Mouse (Mus musculus) hindbrain, embryonic 13.5 days (tissue): ENCODE measurements around the gene Mlf1. TPM values are rescaled to one million over a fixed set of nuclear protein-coding genes. Genes with fewer than 3 reads are reported as not detected.

Experiments
- ATAC-seq: fragments of 200-750 bp; cut with Nextera tagmentation; 2 replicates; pipeline ENCODE4 v1.8.0; 2017; ENCODE audit warnings: moderate TSS enrichment; ENCODE audit not compliant: low FRiP score
- H3K27ac ChIP-seq: fragments of 300-500 bp; sonication (generic); 2 replicates; pipeline ENCODE4 v1.5.1; 2015; ENCODE audit warnings: inconsistent platforms, mild to moderate bottlenecking, moderate library complexity
- H3K27me3 ChIP-seq: fragments of 300-500 bp; sonication (generic); 2 replicates; pipeline ENCODE4 v1.6.1; 2015; ENCODE audit warnings: mild to moderate bottlenecking, inconsistent platforms
- H3K36me3 ChIP-seq: fragments of 300-500 bp; sonication (generic); 2 replicates; pipeline ENCODE4 v1.6.1; 2015; ENCODE audit warnings: mild to moderate bottlenecking, inconsistent platforms
- H3K4me1 ChIP-seq: fragments of 300-500 bp; sonication (generic); replicated peaks from 2 replicates; pipeline ENCODE4 v1.6.1; 2015; ENCODE audit warnings: inconsistent platforms
- H3K4me2 ChIP-seq: fragments of 300-500 bp; sonication (generic); 2 replicates; pipeline ENCODE4 v1.6.1; 2015; ENCODE audit warnings: inconsistent platforms, mild to moderate bottlenecking, moderate library complexity
- H3K4me3 ChIP-seq: fragments of 300-500 bp; sonication (generic); 2 replicates; pipeline ENCODE4 v1.5.1; 2015; ENCODE audit warnings: mild to moderate bottlenecking, inconsistent platforms
- H3K9ac ChIP-seq: fragments of 300-500 bp; sonication (generic); 2 replicates; pipeline ENCODE4 v1.6.1; 2015; ENCODE audit warnings: mild to moderate bottlenecking, inconsistent platforms
- H3K9me3 ChIP-seq: fragments of 300-500 bp; sonication (generic); 2 replicates; pipeline ENCODE4 v1.6.1; 2016; ENCODE audit warnings: inconsistent platforms
- WGBS: fragments of 180-500 bp; shearing (Covaris S2); methylation state at CpG from one replicate; pipeline ENCODE4 v1.1.7; 2015; 5-methylcytosine and 5-hydroxymethylcytosine counted together
- polyA plus RNA-seq: library from polyadenylated mRNA; unstranded; fragments of >200 nt; fragmentation: Nextera tagmentation; extraction: Ambion mirVana; gene quantifications from 2 replicates; pipeline ENCODE4 v1.2.1, GENCODE M21; 2015

The Mlf1 gene
- polyA plus RNA-seq = 33.1 and 42.8 TPM in 2 replicates

- no peaks in the 10 kb centered on the region for H3K9me3 ChIP-seq
- H3K36me3 ChIP-seq = no peaks in the 10 kb centered on the region
- peak within 1 kb of the TSS; percentile 55 for H3K4me3 ChIP-seq
- H3K4me1 ChIP-seq = peaks cover 4% of the 10 kb centered on the region
- under 1% methylated on average over 35 of the region's 35 CpGs for WGBS
- peak within 1 kb of the TSS; percentile 78 for H3K4me2 ChIP-seq
- peak within 1 kb of the TSS; percentile 77 for H3K9ac ChIP-seq
- H3K27ac ChIP-seq = no peak within 1 kb of the TSS
- peaks cover 27% of the 10 kb centered on the region for H3K27me3 ChIP-seq
- peak; percentile 99 for ATAC-seq
Observed at GRCm38 (mm10) chr3:67373872-67374271, at the start of gene Mlf1. Mlf1 (plus strand) TSS chr3:67374097.

- no peaks in the 10 kb centered on the region for H3K36me3 ChIP-seq
- no peak overlapping the region for H3K4me2 ChIP-seq
- no peak for ATAC-seq
- H3K9ac ChIP-seq = no peak overlapping the region
- no peak overlapping the region for H3K27ac ChIP-seq
- H3K4me3 ChIP-seq = no peak overlapping the region
- peaks cover 10% of the 10 kb centered on the region for H3K4me1 ChIP-seq
- 69% methylated on average over 3 of the region's 3 CpGs for WGBS
- H3K27me3 ChIP-seq = no peaks in the 10 kb centered on the region
- no peaks in the 10 kb centered on the region for H3K9me3 ChIP-seq
Observed at GRCm38 (mm10) chr3:67339558-67339957, 34.3 kb upstream of the Mlf1 start.

DNA sequence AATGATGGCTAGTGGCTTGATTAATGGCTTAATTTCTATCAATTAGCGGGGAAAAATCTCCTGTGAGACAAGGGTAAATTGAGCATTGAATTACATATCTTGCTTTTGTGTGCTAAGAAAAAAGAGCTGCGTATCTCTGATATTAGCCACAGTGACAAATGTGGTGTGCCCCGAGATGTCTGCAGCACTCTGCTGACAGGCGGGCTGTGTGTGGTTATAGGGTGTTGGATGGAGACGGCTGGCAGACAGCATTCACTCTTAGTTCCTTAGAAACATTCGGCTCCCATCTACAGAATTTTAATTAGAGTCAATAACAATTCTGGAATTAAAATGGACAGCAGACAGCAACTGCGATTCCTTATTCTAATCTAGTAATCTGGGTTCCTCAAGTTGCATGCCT is 33.0 kb upstream of the Mlf1 start:
- Histone ChIP-seq H3K4me3 (no peak overlapping the region), H3K27me3 (no peaks in the 10 kb centered on the region), H3K4me2 (no peak overlapping the region), H3K9me3 (no peaks in the 10 kb centered on the region), H3K36me3 (no peaks in the 10 kb centered on the region), H3K4me1 (peaks cover 10% of the 10 kb centered on the region), H3K27ac (no peak overlapping the region), H3K9ac (no peak overlapping the region)
- peak; percentile 72; the same call in 1 of the 2 replicates for ATAC-seq
- 44% methylated on average over 7 of the region's 7 CpGs for WGBS

- H3K27ac ChIP-seq = no peak overlapping the region
- peaks cover 10% of the 10 kb centered on the region for H3K4me1 ChIP-seq
- no peaks in the 10 kb centered on the region for H3K27me3 ChIP-seq
- ATAC-seq = no peak
- no peaks in the 10 kb centered on the region for H3K36me3 ChIP-seq
- WGBS = 64% methylated on average over 5 of the region's 5 CpGs
- H3K9me3 ChIP-seq = no peaks in the 10 kb centered on the region
- H3K4me3 ChIP-seq = no peak overlapping the region
- H3K9ac ChIP-seq = no peak overlapping the region
- no peak overlapping the region for H3K4me2 ChIP-seq
Observed at GRCm38 (mm10) chr3:67343004-67343662, 30.8 kb upstream of the Mlf1 start.

- no peak overlapping the region for H3K4me2 ChIP-seq
- H3K27ac ChIP-seq = no peak overlapping the region
- ATAC-seq = 0 out of 2 replicates have a peak, but pooled peaks have one; percentile 34
- H3K4me3 ChIP-seq = no peak overlapping the region
- H3K36me3 ChIP-seq = no peaks in the 10 kb centered on the region
- H3K4me1 ChIP-seq = peaks cover 8% of the 10 kb centered on the region
- no peaks in the 10 kb centered on the region for H3K27me3 ChIP-seq
- no peaks in the 10 kb centered on the region for H3K9me3 ChIP-seq
- WGBS = 6% methylated on average over 2 of the region's 2 CpGs
- H3K9ac ChIP-seq = no peak overlapping the region
Observed at GRCm38 (mm10) chr3:67344599-67344998, 29.3 kb upstream of the Mlf1 start.

DNA sequence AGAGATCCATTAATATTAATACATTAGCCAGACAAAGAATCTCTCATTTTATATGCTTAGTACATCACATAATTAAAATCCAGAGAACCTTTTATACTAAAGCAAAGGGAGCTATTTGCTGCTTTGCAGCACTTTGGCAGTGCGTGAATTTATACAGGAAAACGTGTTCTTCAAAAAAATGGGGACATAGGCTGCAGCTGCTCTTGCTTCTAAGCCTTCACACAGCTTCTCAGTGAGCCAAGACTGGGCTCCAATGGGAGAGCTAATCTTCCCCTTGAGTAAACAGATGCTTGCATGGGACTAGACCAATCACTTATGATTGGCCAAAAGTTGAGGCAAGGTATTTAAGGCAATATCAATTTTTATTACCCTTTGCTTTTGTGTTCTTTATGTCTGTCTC is 27.2 kb upstream of the Mlf1 start:
- Histone ChIP-seq H3K9me3 (no peaks in the 10 kb centered on the region), H3K4me2 (no peak overlapping the region), H3K27ac (no peak overlapping the region), H3K4me1 (no peaks in the 10 kb centered on the region), H3K27me3 (no peaks in the 10 kb centered on the region), H3K4me3 (no peak overlapping the region), H3K9ac (no peak overlapping the region), H3K36me3 (no peaks in the 10 kb centered on the region)
- ATAC-seq = no peak
- 65% methylated on average over 2 of the region's 2 CpGs for WGBS

DNA sequence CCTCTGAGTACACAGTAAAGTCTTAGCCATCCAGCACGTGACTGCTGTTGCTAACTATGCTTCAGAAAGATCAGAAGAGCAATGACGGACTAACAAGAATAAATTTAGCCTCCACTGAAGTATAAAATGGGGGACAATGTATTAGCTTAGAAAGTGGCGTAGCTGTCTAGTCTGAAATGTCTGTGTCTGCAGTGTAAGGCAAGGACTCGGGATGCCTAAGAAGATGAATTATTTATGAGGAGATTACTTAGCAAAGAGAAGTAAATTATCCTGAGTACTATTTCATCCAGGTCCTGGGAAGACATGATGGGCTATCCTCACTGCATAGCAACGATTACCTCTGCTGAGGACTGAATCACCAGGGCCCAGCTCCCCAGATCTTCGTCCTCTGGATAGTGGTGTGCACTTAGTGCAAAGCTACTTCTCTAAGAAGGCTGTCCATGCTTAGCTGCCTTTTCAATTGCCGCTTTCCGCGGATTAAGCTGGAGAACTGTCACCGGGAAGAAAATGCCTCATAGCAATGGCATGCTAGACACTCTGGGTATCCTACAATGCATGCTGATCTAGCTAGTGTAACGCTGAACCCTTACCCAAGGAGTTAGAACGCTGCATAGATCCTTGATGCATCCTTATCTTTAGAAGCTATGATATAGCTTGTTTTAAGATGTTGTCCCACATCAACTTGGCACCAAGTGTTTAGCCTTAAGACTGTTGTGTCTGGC is 22.3 kb upstream of the Mlf1 start:
- H3K4me1 ChIP-seq = no peaks in the 10 kb centered on the region
- ATAC-seq = peak; percentile 29; the same call in 1 of the 2 replicates
- no peak overlapping the region for H3K27ac ChIP-seq
- H3K4me3 ChIP-seq = no peak overlapping the region
- no peaks in the 10 kb centered on the region for H3K36me3 ChIP-seq
- 68% methylated on average over 12 of the region's 12 CpGs for WGBS
- no peak overlapping the region for H3K9ac ChIP-seq
- no peaks in the 10 kb centered on the region for H3K27me3 ChIP-seq
- H3K9me3 ChIP-seq = no peaks in the 10 kb centered on the region
- H3K4me2 ChIP-seq = no peak overlapping the region

DNA sequence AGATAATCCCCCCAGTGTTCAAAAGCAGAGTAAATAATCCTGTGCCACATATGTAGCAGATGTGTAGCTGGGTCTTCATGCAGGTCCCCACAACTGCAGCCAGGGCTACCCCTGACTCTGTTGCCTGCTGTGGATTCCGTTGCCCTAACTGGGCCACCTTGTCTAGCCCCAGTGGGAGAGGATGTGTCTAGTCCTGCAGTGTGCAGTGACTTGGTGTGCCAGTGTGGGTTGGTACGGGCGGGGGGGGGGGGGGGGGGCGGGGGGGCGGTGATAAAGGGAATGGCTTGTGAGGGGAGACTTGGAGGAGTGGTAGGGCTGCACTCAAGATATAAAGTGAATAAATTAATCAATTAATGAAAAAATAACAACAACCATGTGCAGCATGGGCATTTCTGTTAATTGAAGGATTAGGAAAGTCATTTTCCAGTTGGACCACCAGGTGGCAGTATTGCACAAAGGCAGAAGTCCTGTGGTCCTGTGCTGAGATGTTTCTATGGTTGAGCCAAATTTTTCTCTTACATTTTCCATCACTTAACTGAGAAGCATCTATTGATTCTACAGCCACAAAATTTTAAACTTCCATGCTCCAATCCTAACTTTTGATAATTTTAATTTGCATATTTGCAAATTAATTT is 21.7 kb upstream of the Mlf1 start:
- H3K27ac ChIP-seq = no peak overlapping the region
- no peaks in the 10 kb centered on the region for H3K4me1 ChIP-seq
- H3K4me3 ChIP-seq = no peak overlapping the region
- no peaks in the 10 kb centered on the region for H3K36me3 ChIP-seq
- 0 out of 2 replicates have a peak, but pooled peaks cover 5% of the 10 kb centered on the region for H3K27me3 ChIP-seq
- WGBS = 36% methylated on average over 4 of the region's 5 CpGs
- H3K9ac ChIP-seq = no peak overlapping the region
- peak; percentile 81 for ATAC-seq
- H3K4me2 ChIP-seq = no peak overlapping the region
- no peaks in the 10 kb centered on the region for H3K9me3 ChIP-seq

GRCm38 (mm10) chr3:67352763-67353149 is 21.1 kb upstream of the Mlf1 start:
- Histone ChIP-seq H3K9ac (no peak overlapping the region), H3K4me1 (no peaks in the 10 kb centered on the region), H3K36me3 (no peaks in the 10 kb centered on the region), H3K4me2 (no peak overlapping the region), H3K27me3 (0 out of 2 replicates have a peak, but pooled peaks cover 8% of the 10 kb centered on the region), H3K4me3 (no peak overlapping the region), H3K27ac (no peak overlapping the region), H3K9me3 (no peaks in the 10 kb centered on the region)
- ATAC-seq = peak; percentile 42; the same call in 1 of the 2 replicates
- 88% methylated on average over 3 of the region's 3 CpGs for WGBS

- Histone ChIP-seq H3K9ac (no peak overlapping the region), H3K4me3 (no peak overlapping the region), H3K36me3 (no peaks in the 10 kb centered on the region), H3K9me3 (no peaks in the 10 kb centered on the region), H3K4me2 (no peak overlapping the region), H3K4me1 (0 out of 2 replicates have a peak, but pooled peaks cover 4% of the 10 kb centered on the region), H3K27me3 (0 out of 2 replicates have a peak, but pooled peaks cover 13% of the 10 kb centered on the region), H3K27ac (no peak overlapping the region)
- WGBS = 52% methylated on average over 7 of the region's 7 CpGs
- no peak for ATAC-seq
Observed at GRCm38 (mm10) chr3:67358376-67358775, 15.5 kb upstream of the Mlf1 start.

DNA sequence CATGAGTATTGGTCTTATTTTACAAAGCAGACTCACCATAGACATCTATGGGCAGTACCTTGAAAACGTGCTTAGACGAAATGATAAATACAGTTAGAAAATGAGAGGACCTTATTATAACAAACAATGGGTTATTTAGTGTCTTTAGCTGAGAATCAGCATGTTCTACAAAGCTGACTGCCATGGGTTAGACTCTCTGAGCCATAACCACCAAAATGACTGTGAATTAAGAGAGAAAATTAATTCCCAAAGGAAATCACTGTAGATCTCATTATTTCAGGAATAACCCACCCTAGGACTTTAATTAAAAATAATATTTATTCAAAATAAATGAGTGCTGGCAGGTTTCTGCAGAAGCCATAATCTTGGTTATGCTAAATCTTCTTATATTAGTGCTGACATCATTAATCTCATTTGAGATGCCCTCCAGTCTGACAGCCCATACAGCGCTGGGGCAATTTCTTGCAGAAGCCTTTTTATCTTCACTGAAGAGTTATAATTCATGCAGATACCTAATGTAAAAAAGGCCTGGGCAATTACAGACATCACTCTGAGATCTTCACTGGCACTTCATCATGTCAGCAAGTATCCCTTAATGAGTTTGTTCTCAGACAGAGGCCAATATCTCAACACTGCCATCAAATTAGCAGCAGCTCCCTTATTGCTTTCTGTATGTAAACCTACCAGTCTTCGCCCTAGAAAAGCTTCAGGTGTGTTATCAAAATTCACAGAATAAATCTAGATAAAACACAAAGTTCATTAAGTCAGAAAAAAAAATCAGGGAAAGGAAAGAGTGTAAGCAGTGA is 7.6 kb upstream of the Mlf1 start:
- Histone ChIP-seq H3K9ac (no peak overlapping the region), H3K27me3 (peaks cover 6% of the 10 kb centered on the region; the same call in 1 of the 2 replicates), H3K4me2 (no peak overlapping the region), H3K9me3 (no peaks in the 10 kb centered on the region), H3K4me3 (no peak overlapping the region), H3K36me3 (no peaks in the 10 kb centered on the region), H3K27ac (no peak overlapping the region), H3K4me1 (0 out of 2 replicates have a peak, but pooled peaks cover 3% of the 10 kb centered on the region)
- 57% methylated on average over 4 of the region's 4 CpGs for WGBS
- peak; percentile 83 for ATAC-seq

DNA sequence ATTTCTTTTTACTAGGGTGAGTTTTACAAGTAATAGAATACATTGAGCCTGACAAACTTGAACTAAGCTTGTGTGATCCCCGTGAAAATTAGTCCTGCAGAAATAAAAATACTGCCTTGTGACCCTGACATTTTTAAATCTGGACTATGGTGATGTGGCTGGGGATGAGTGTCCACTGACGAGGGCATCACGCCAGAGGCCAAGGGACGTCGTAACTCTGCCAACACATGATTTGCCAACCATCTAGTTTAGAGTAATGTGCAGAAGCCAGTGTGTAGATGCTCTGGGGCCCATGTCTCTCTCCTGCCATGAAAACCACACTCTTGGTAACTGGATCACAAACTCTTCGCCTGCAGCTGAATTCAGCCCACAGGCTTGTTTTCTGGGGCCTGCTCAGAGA is 6.4 kb upstream of the Mlf1 start:
- no peak overlapping the region for H3K9ac ChIP-seq
- no peaks in the 10 kb centered on the region for H3K9me3 ChIP-seq
- peaks cover 16% of the 10 kb centered on the region for H3K27me3 ChIP-seq
- no peak for ATAC-seq
- H3K36me3 ChIP-seq = no peaks in the 10 kb centered on the region
- no peak overlapping the region for H3K4me2 ChIP-seq
- H3K27ac ChIP-seq = no peak overlapping the region
- 0 out of 2 replicates have a peak, but pooled peaks cover 3% of the 10 kb centered on the region for H3K4me1 ChIP-seq
- 91% methylated on average over 6 of the region's 6 CpGs for WGBS
- no peak overlapping the region for H3K4me3 ChIP-seq
